Mouse (Mus musculus) lung, embryonic 14.5 days (tissue): ENCODE results near the gene Tjap1. TPM values are rescaled to one million over a fixed set of nuclear protein-coding genes. Genes with fewer than 3 reads are reported as not detected.

Source experiments
- ATAC-seq: fragments of 200-750 bp; cut with Nextera tagmentation; 2 replicates; pipeline ENCODE4 v1.8.0; 2017; ENCODE audit warnings: mild to moderate bottlenecking, moderate TSS enrichment, moderate library complexity; ENCODE audit not compliant: insufficient read depth
- DNase-seq: peaks from one replicate; pipeline ENCODE4 v3.0.0-alpha.2; 2015
- H3K27ac ChIP-seq: fragments of 300-500 bp; sonication (generic); 2 replicates; pipeline ENCODE4 v1.5.1; 2014; ENCODE audit warnings: low read depth, mild to moderate bottlenecking, moderate library complexity
- H3K27me3 ChIP-seq: fragments of 300-500 bp; sonication (generic); 2 replicates; pipeline ENCODE4 v1.6.1; 2014; ENCODE audit warnings: low read length, control low read depth; ENCODE audit not compliant: insufficient read depth
- H3K36me3 ChIP-seq: fragments of 300-500 bp; sonication (generic); 2 replicates; pipeline ENCODE4 v1.6.1; 2014; ENCODE audit warnings: control low read depth; ENCODE audit not compliant: insufficient read depth
- H3K4me1 ChIP-seq: fragments of 300-500 bp; sonication (generic); 2 replicates; pipeline ENCODE4 v1.6.1; 2014; ENCODE audit warnings: antibody characterized with exemption, control low read depth; ENCODE audit not compliant: insufficient read depth
- H3K4me2 ChIP-seq: fragments of 300-500 bp; sonication (generic); 2 replicates; pipeline ENCODE4 v1.6.1; 2014; ENCODE audit warnings: mild to moderate bottlenecking
- H3K4me3 ChIP-seq: fragments of 300-500 bp; sonication (generic); 2 replicates; pipeline ENCODE4 v1.5.1; 2014; ENCODE audit warnings: low read depth, low read length
- H3K9ac ChIP-seq: fragments of 300-500 bp; sonication (generic); 2 replicates; pipeline ENCODE4 v1.6.1; 2014
- H3K9me3 ChIP-seq: fragments of 300-500 bp; sonication (generic); 2 replicates; pipeline ENCODE4 v1.6.1; 2016; ENCODE audit warnings: low read depth, low read length, control low read depth
- CTCF ChIP-seq: IDR thresholded peaks from 2 replicates; pipeline ENCODE4 v1.5.1; 2016; ENCODE audit warnings: antibody characterized with exemption, low read depth
- WGBS: fragments of 180-500 bp; shearing (Covaris S2); extraction: QIAGEN DNeasy Blood & Tissue Kit; methylation state at CpG from one replicate; pipeline ENCODE4 v1.1.7; 2014; 5-methylcytosine and 5-hydroxymethylcytosine counted together
- microRNA counts: library from miRNA; unstranded; fragments of <30 nt; microRNA quantifications from one replicate; lab custom pipeline; 2016
- microRNA-seq: library from miRNA; unstranded; fragments of <30 nt; microRNA quantifications from one replicate; pipeline ENCODE4, GENCODE M21; 2016; ENCODE audit warnings: borderline number of aligned reads
- polyA plus RNA-seq: library from polyadenylated mRNA; unstranded; fragments of >200 nt; fragmentation: Nextera tagmentation; extraction: Ambion mirVana; gene quantifications from 2 replicates; pipeline ENCODE4 v1.2.1, GENCODE M21; 2014

The Tjap1 gene
- polyA plus RNA-seq, 1 experiment from 2014 or later: 43.2 TPM

DNA sequence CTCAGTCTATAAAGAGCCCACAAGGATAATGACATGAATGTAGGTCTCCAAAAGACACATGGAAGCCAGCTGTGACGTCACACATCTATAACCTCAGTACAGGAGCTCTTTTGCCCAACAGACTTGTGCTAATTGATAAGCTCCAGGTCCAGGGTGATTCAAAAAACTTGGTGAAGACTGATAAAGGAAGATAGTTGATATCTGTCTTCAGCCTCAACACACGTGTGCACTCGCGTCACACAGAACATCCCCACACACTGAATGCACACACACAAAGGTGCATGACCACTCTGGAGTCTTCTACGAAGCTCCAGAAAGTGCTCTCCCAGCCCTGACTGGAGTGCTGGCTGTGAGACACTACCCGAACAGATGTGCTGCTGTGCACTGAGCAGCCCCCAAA lies 45.7 kb downstream of the Tjap1 start:
- ATAC-seq (no peak), DNase-seq (no peak)
- TF ChIP-seq CTCF: no peak
- Histone ChIP-seq H3K27me3 (no peaks in the 10 kb centered on the region), H3K9me3 (no peaks in the 10 kb centered on the region), H3K27ac (no peak overlapping the region), H3K36me3 (peaks cover 84% of the 10 kb centered on the region), H3K4me1 (no peaks in the 10 kb centered on the region), H3K9ac (no peak overlapping the region), H3K4me3 (no peak overlapping the region), H3K4me2 (no peak overlapping the region)
- WGBS: 93% methylated on average over 6 of the region's 6 CpGs

DNA sequence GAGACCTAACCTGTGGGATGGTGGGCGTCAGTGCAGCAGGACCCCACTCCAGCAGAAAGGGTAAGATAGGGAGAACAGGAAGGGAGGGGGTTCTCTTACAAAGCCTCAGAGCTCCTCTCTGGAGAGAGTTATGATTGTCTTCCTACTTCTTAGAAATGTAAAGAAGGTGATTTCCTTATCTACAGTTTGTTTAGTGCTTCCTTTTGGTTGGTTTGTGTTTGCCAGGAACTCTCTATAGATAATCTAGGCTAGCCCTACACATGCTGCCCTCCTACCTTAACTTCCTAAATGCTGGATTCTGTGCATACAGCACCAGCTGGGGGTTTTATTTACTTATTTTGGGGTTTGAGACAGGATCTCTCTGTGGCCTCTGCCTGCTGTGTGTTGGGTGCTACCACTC lies 46.8 kb downstream of the Tjap1 start:
- H3K27ac ChIP-seq: no peak overlapping the region

DNA sequence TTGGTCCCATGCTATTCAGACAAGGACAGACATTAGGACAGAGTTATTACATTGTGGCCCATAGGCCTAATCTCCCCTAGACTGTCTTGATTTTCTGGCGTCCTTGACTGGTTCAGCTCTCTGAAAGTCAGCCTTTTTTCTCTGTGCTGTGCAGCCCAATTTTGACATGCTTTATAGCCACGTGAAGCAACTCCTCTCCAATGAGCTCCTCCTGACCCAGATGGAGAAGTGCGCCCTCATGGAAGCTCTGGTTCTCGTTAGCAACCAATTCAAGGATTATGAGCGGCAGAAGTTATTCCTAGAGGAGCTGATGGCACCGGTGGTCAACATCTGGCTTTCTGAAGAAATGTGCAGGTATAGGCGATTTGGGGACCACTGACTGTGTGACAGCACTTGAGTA lies 55.2 kb downstream of the Tjap1 start:
- ATAC-seq: no peak

More for the DNA sequence above, 46.8 kb downstream of the Tjap1 start:
- TF ChIP-seq CTCF: no peak
- no peaks in the 10 kb centered on the region for H3K9me3 ChIP-seq
- no peak overlapping the region for H3K4me3 ChIP-seq
- DNase-seq (no peak), ATAC-seq (no peak)
- H3K4me1 ChIP-seq: no peaks in the 10 kb centered on the region
- H3K27me3 ChIP-seq: no peaks in the 10 kb centered on the region
- H3K36me3 ChIP-seq: peaks cover 81% of the 10 kb centered on the region
- 72% methylated on average over 1 of the region's 1 CpGs for whole genome bisulfite sequencing
- no peak overlapping the region for H3K9ac ChIP-seq
- H3K4me2 ChIP-seq: no peak overlapping the region

DNA sequence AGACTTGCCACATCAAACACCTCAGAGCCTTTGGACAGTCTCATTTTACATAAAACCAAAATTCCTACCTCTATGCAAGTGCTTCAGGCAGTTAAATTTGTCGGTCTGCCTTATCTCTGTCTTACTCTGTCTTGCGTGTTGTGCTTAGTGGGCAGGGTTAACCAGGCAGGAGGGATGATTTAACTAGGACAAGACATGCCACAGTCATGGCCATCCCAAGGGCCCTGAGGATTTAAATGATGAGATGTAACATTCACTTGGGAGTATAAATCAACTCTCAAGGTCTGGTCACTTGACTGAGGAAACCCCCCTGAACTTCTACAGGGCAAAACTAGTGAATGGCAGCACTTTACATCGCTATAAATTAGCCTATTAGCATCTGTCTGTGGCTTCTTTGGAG lies 61.2 kb downstream of the Tjap1 start:
- peaks cover 98% of the 10 kb centered on the region for H3K36me3 ChIP-seq
- no peaks in the 10 kb centered on the region for H3K27me3 ChIP-seq
- ATAC-seq (no peak), DNase-seq (no peak)
- H3K4me3 ChIP-seq: no peak overlapping the region
- no peaks in the 10 kb centered on the region for H3K4me1 ChIP-seq
- WGBS: 87% methylated on average over 3 of the region's 3 CpGs
- no peaks in the 10 kb centered on the region for H3K9me3 ChIP-seq
- no peak overlapping the region for H3K4me2 ChIP-seq
- no peak overlapping the region for H3K9ac ChIP-seq
- no peak for TF ChIP-seq CTCF
- H3K27ac ChIP-seq: no peak overlapping the region

More for the DNA sequence above, 55.2 kb downstream of the Tjap1 start:
- TF ChIP-seq CTCF: no peak
- Histone ChIP-seq H3K27ac (no peak overlapping the region), H3K4me1 (no peaks in the 10 kb centered on the region), H3K4me3 (no peak overlapping the region), H3K36me3 (peaks cover 92% of the 10 kb centered on the region), H3K9ac (no peak overlapping the region), H3K4me2 (no peak overlapping the region), H3K9me3 (no peaks in the 10 kb centered on the region), H3K27me3 (no peaks in the 10 kb centered on the region)
- WGBS: 89% methylated on average over 7 of the region's 7 CpGs
- no peak for DNase-seq

DNA sequence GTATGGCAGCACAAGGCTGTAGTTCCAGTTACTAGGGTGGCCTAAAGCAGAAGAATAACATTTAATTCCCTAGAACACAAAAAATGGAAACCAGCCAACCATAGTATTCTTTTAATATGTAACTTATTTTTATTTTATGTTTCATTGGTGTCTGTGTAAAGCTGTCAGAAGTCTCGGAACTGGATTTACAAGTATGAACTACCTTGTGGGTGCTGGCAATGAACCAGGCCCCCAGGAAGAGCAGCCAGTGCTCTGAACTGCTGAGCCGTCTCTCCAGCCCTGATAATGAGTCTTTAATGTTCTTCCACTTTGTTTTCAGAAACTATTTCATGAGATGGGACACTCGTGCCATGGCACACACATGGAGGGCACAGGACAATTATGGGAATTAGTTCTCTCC lies 72.3 kb downstream of the Tjap1 start:
- no peak for TF ChIP-seq CTCF
- H3K4me1 ChIP-seq: no peaks in the 10 kb centered on the region
- H3K27ac ChIP-seq: no peak overlapping the region
- no peak overlapping the region for H3K4me3 ChIP-seq
- H3K9me3 ChIP-seq: no peaks in the 10 kb centered on the region
- 86% methylated on average over 3 of the region's 3 CpGs for WGBS
- H3K36me3 ChIP-seq: peaks cover 95% of the 10 kb centered on the region
- no peak overlapping the region for H3K9ac ChIP-seq
- no peak for DNase-seq
- no peak overlapping the region for H3K4me2 ChIP-seq
- H3K27me3 ChIP-seq: no peaks in the 10 kb centered on the region
- ATAC-seq: no peak

MicroRNAs within 50 kb of the gene (microRNA counts, 519-probe panel; counts per million panel counts)
- microRNA mmu-miR-693-3p (lab: Ali Mortazavi, UCI) (30.5 counts per million), microRNA mmu-miR-693-5p (lab: Ali Mortazavi, UCI) (30.5 counts per million)

Small RNAs within 50 kb of the gene (microRNA-seq; reads per million reads assigned to microRNA genes)
- gene Mir693: 1.2 reads per million

Other genes with a start within 250 kb of the Tjap1 start
- 147 and 149 TPM in 2 replicates for gene Mrps18a, start 172.0 kb downstream of the Tjap1 start, polyA plus RNA-seq
- gene Rsph9, start 138.8 kb downstream of the Tjap1 start, polyA plus RNA-seq: 10.4 and 10.9 TPM in 2 replicates
- gene Mad2l1bp, start 129.5 kb downstream of the Tjap1 start, polyA plus RNA-seq: 41.3 and 46.5 TPM in 2 replicates
- 32.8 and 37.9 TPM in 2 replicates for gene Gtpbp2, start 122.0 kb downstream of the Tjap1 start, polyA plus RNA-seq
- gene Polh, start 80.4 kb downstream of the Tjap1 start, polyA plus RNA-seq: 19.6 and 20.5 TPM in 2 replicates
- 52.5 and 57.0 TPM in 2 replicates for gene Xpo5, start 80.2 kb downstream of the Tjap1 start, polyA plus RNA-seq
- 92.0 and 96.0 TPM in 2 replicates for gene Polr1c, start 35.0 kb downstream of the Tjap1 start, polyA plus RNA-seq
- 91.2 and 102 TPM in 2 replicates for gene Yipf3, start 34.9 kb downstream of the Tjap1 start, polyA plus RNA-seq
- 0.54 and 0.76 TPM in 2 replicates for gene Lrrc73, start 29.5 kb downstream of the Tjap1 start, polyA plus RNA-seq
- gene Dlk2, start 14.4 kb upstream of the Tjap1 start, polyA plus RNA-seq: 0.38 and 0.46 TPM in 2 replicates
- gene Abcc10, start 45.3 kb upstream of the Tjap1 start, polyA plus RNA-seq: 4.7 and 5.5 TPM in 2 replicates
- 15.2 and 18.3 TPM in 2 replicates for gene Zfp318, start 100.7 kb upstream of the Tjap1 start, polyA plus RNA-seq
- gene Crip3, start 145.9 kb upstream of the Tjap1 start, polyA plus RNA-seq: 0.41 TPM in 1 of 2 replicates, not detected in the other
- gene Slc22a7, start 155.4 kb upstream of the Tjap1 start, polyA plus RNA-seq: not detected in 2 replicates
- 0.05 and 0.11 TPM in 2 replicates for gene Ttbk1, start 204.6 kb upstream of the Tjap1 start, polyA plus RNA-seq
- gene Dnph1, start 213.7 kb upstream of the Tjap1 start, polyA plus RNA-seq: 50.3 and 60.8 TPM in 2 replicates